Mouse (Mus musculus): ENCODE data around the gene Mrps25.

DNA sequence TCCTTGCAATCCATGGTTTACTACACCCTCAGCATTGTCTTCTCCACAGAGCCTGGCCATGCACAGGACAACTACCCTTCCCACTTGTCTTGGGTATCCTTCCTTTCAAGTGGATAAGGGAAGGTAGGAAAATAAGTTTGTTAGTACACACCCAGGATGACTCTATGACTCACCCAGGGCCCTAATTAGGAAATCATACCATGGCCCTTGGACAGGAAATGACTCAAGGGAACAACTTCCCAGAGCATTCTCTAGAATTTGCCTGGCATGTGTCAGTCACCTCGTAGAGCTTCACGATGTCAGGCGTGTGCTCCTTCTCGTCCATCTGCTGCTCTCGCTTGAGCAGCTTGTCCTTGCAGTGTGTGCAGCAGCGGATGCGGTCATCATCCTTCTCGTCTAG lies 15.6 kb upstream of the Mrps25 start:
- TF ChIP-seq POLR2A (IDR thresholded peaks at IDR 0.05; ENCODE audit: low read depth, low read length): no peak
- TF ChIP-seq CTCF (IDR thresholded peaks at IDR 0.05; ENCODE audit: borderline replicate concordance, insufficient read depth, low read length): no peak
